Mouse (Mus musculus) lung, adult 2 months (tissue): ENCODE data around the gene Tmem237. TPM values are rescaled to one million over a fixed set of nuclear protein-coding genes. Genes with fewer than 3 reads are reported as not detected.

Experiments
- DNase-seq: peaks from one replicate; pipeline ENCODE4 v3.0.0; 2022
- H3K4me1 ChIP-seq: fragments of 200-500 bp; 2 replicates; pipeline ENCODE4 v1.6.1; 2011; ENCODE audit warnings: low read length; ENCODE audit not compliant: control insufficient read depth, insufficient read depth
- H3K4me3 ChIP-seq: fragments of 200-500 bp; replicated peaks from 2 replicates; pipeline ENCODE3; 2011; ENCODE audit warnings: low read depth, mild to moderate bottlenecking, control low read depth, low read length; ENCODE audit errors: extremely low read depth
- CTCF ChIP-seq: fragments of 200-500 bp; IDR thresholded peaks from 2 replicates; pipeline ENCODE4 v1.5.1; 2011; ENCODE audit warnings: mild to moderate bottlenecking, low read length, control low read depth; ENCODE audit not compliant: insufficient read depth
- POLR2A ChIP-seq: fragments of 200-500 bp; IDR thresholded peaks from 2 replicates; pipeline ENCODE4 v1.6.1; 2011; ENCODE audit warnings: low read depth, mild to moderate bottlenecking, control low read depth, low read length, borderline replicate concordance; ENCODE audit errors: extremely low read depth
- WGBS: fragments of 180-500 bp; shearing (Covaris S2); methylation state at CpG from one replicate; pipeline ENCODE4 v1.1.7; 2018; 5-methylcytosine and 5-hydroxymethylcytosine counted together
- polyA plus RNA-seq: library from polyadenylated mRNA; depleted of rRNA; stranded (reverse); fragments of >200 nt; gene quantifications from 2 replicates; pipeline ENCODE4 v1.2.3, GENCODE M21; 2012

The Tmem237 gene
- polyA plus RNA-seq, 1 experiment: 10.9 TPM

GRCm38 (mm10) chr1:59159136-59159535 lies 38.9 kb upstream of the Tmem237 start:
- Histone ChIP-seq H3K4me1 (no peaks in the 10 kb centered on the region), H3K4me3 (no peak overlapping the region)
- WGBS: 91% methylated on average over 3 of the region's 3 CpGs
- no peak for DNase-seq
- TF ChIP-seq CTCF (no peak), POLR2A (no peak)

GRCm38 (mm10) chr1:59158498-59158897 lies 38.3 kb upstream of the Tmem237 start:
- 65% methylated on average over 7 of the region's 7 CpGs for WGBS
- no peak for TF ChIP-seq POLR2A
- TF ChIP-seq CTCF: no peak

GRCm38 (mm10) chr1:59157846-59158245 lies 37.6 kb upstream of the Tmem237 start:
- TF ChIP-seq POLR2A: no peak
- no peak for TF ChIP-seq CTCF
- H3K4me1 ChIP-seq: no peaks in the 10 kb centered on the region
- 72% methylated on average over 4 of the region's 4 CpGs for WGBS
- H3K4me3 ChIP-seq: no peak overlapping the region
- no peak for DNase-seq

More at GRCm38 (mm10) chr1:59158498-59158897, 38.3 kb upstream of the Tmem237 start:
- DNase-seq: no peak
- Histone ChIP-seq H3K4me1 (no peaks in the 10 kb centered on the region), H3K4me3 (no peak overlapping the region)

- no peak for TF ChIP-seq CTCF
- no peak for TF ChIP-seq POLR2A
- H3K4me3 ChIP-seq: no peak overlapping the region
- no peaks in the 10 kb centered on the region for H3K4me1 ChIP-seq
- 77% methylated on average over 4 of the region's 4 CpGs for WGBS
- DNase-seq: no peak
Observed at GRCm38 (mm10) chr1:59152346-59152745, 32.1 kb upstream of the Tmem237 start.

DNA sequence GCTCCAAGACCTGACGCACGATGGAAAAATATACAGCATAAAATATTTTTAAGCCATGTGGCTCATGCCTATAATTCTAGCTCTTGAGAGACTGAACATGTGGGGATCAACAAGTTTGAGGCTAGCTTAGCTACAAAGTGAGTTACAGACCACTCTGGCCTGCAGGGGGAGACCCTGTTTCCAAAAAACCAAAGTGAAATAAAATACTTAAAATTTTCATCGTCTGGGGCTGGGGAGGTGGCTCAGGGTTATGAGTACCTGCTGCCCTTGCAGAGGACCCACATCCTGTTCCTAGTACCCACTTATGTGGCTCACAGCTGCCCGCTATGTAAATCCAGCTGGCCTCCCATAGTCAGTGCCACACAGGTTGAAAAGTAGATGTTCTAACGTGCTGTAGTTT lies 30.3 kb upstream of the Tmem237 start:
- no peak for DNase-seq
- 64% methylated on average over 5 of the region's 5 CpGs for WGBS
- TF ChIP-seq POLR2A: no peak
- TF ChIP-seq CTCF: no peak
- Histone ChIP-seq H3K4me3 (no peak overlapping the region), H3K4me1 (no peaks in the 10 kb centered on the region)

DNA sequence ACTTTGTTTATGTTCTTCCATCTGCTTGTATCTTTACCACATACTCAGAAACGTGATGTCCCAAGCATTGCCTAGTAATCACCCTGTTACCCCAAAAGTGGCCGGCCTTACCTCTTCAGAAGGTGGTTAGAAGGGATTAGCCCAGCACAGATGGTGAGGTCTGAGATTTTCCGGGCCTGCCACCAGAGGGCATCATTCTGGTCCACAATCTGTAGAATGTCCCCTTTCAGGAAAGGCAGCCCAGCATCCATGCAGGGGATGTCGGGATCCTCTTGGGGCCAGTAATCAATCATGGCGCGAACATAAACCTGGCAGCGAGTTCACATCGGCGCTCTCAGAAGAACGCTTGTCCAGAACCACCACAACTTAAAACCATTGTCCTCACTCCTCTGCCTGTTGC lies 24.3 kb upstream of the Tmem237 start:
- Histone ChIP-seq H3K4me3 (no peak overlapping the region), H3K4me1 (no peaks in the 10 kb centered on the region)
- TF ChIP-seq CTCF (peak; percentile 71), POLR2A (no peak)
- WGBS: 65% methylated on average over 10 of the region's 10 CpGs
- DNase-seq: peak; percentile 49

DNA sequence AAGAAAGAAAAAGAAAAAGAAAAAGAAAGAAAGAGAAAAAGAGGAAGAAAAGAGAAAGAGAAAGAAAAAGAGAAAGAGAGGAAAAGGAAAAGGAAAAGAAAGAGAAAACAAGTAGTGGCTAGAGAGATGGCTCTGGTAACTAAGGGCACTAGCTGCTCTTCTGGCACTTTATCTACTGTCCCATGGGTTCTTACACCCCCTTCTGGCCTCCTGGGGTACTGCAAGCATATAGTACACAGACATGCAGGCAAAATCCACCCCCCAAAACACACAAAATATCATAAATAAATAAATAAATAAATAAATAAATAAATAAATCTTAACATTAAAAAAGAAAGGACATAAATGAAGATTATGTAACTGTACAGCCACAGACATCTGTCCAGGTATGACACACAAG lies 22.6 kb upstream of the Tmem237 start:
- H3K4me1 ChIP-seq: no peaks in the 10 kb centered on the region
- TF ChIP-seq POLR2A: no peak
- peak; percentile 67 for TF ChIP-seq CTCF
- no peak overlapping the region for H3K4me3 ChIP-seq
- DNase-seq: peak; percentile 59

- WGBS: 35% methylated on average over 5 of the region's 5 CpGs
- Histone ChIP-seq H3K4me1 (no peaks in the 10 kb centered on the region), H3K4me3 (no peak overlapping the region)
- DNase-seq: peak; percentile 36
- no peak for TF ChIP-seq POLR2A
- TF ChIP-seq CTCF: no peak
Observed at GRCm38 (mm10) chr1:59134419-59134818, 14.2 kb upstream of the Tmem237 start.

DNA sequence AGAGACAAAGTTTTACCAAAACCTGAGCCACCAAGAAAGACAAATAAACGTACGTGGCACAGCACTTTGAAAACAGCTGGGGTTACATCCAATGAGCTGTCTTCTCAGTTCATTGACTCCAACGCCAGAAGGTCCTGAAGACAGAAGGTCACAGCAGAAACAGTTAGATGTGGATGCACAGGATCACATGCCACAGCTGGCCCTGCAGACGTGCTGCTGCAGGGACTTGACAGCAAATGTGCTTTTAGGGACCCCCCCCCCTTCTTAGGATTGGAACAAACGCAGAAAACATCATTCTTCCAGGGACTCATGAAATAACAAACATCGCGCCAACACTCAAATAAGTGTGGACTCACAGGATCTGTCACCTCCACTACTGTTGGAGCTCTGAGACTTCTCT lies 8.7 kb upstream of the Tmem237 start:
- H3K4me3 ChIP-seq: no peak overlapping the region
- H3K4me1 ChIP-seq: no peaks in the 10 kb centered on the region
- no peak for DNase-seq
- 37% methylated on average over 7 of the region's 7 CpGs for WGBS
- TF ChIP-seq CTCF (no peak), POLR2A (no peak)

DNA sequence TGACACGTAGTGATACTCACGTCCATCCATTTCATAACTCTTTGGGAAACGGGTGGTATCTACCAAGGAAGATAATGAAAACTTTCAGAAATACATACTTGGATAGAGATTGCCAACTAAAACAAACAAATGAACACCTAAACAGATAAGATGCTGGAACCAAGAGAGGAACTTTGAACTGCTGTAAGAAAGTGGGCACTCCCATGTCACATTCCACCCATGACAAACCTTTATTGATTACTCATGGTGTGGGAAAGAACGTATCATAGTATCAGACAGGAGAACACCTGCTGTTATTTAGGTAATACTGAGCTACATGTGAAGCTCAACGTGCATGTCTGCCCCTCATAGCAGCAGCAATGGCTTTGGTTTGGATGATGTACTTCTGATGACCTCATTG lies 5.3 kb upstream of the Tmem237 start:
- DNase-seq: no peak
- TF ChIP-seq CTCF (no peak), POLR2A (no peak)
- WGBS: 61% methylated on average over 5 of the region's 5 CpGs
- Histone ChIP-seq H3K4me1 (no peaks in the 10 kb centered on the region), H3K4me3 (no peak overlapping the region)
